15 mouse cellular contexts compared by ENCODE assay signal in genomic region chr16:52378811-52379597, GRCm38 (mm10).
DNase-seq lines count a peak whose midpoint lies in the region; ATAC-seq lines count a peak whose summit lies in the region.
"Had no signal": no experiment of that assay in that cellular context is flagged by ENCODE, and none has a peak within 500 bp of the region (broad histone marks: within the 10 kb centered on the region; RNA-seq: fewer than 3 reads in every experiment).

No protein-coding gene starts in this region.

- H3K27me3 ChIP-seq in lung, embryonic 16.5 days (ENCODE audit: control insufficient read depth, insufficient read depth, low read depth, low read length), result no peaks in the 10 kb centered on the region
- H3K27me3 ChIP-seq: heart, embryonic 12.5 days; hindbrain, embryonic 12.5 days; kidney, embryonic 15.5 days; megakaryocyte, embryonic 14.5 days had no signal

- H3K9ac ChIP-seq in lung, embryonic 16.5 days (ENCODE audit: low read length), result no peak overlapping the region
- H3K9ac ChIP-seq: heart, embryonic 12.5 days; hindbrain, embryonic 12.5 days; kidney, embryonic 15.5 days had no signal

- H3K4me1 ChIP-seq in lung, embryonic 16.5 days (replicated peaks; ENCODE audit: control insufficient read depth, insufficient read depth, low read length), result peaks cover 10% of the 10 kb centered on the region
- H3K4me1 ChIP-seq: megakaryocyte, embryonic 14.5 days had no signal

- no peaks in the 10 kb centered on the region for H3K9me3 ChIP-seq in lung, embryonic 16.5 days (ENCODE audit: control insufficient read depth, low read length)
- H3K9me3 ChIP-seq: heart, embryonic 12.5 days; hindbrain, embryonic 12.5 days; kidney, embryonic 15.5 days; megakaryocyte, embryonic 14.5 days had no signal

- peak; percentile 90 for ATAC-seq in lung, embryonic 16.5 days (ENCODE audit: low read depth)

- no peaks in the 10 kb centered on the region for H3K36me3 ChIP-seq in lung, embryonic 16.5 days (ENCODE audit: control insufficient read depth, insufficient read depth, low read length)
- H3K36me3 ChIP-seq: heart, embryonic 12.5 days; hindbrain, embryonic 12.5 days; kidney, embryonic 15.5 days had no signal

- H3K4me3 ChIP-seq in lung, embryonic 16.5 days (ENCODE audit: low read length), result no peak overlapping the region
- H3K4me3 ChIP-seq: heart, embryonic 12.5 days; hindbrain, embryonic 12.5 days; kidney, embryonic 15.5 days; megakaryocyte, embryonic 14.5 days had no signal

- intact Hi-C loops in heart, postnatal 36 days (cut with DNase I), result no loop called here

- no peak overlapping the region for H3K27ac ChIP-seq in lung, embryonic 16.5 days (ENCODE audit: low read length)
- H3K27ac ChIP-seq: hindbrain, embryonic 12.5 days; kidney, embryonic 15.5 days had no signal

- peak; percentile 7 for DNase-seq in heart, postnatal 4 days
- no peak for DNase-seq in heart, postnatal 36 days
- DNase-seq in lung, adult 18-20 months, result no peak
- peak; percentile 36 for DNase-seq in brain, adult 2 months (ENCODE audit: low read depth, low spot score)
- peak; percentile 12 for DNase-seq in lung, postnatal 14 days
- DNase-seq in cerebellum, postnatal 14 days, result no peak
- DNase-seq in testis, postnatal 10 days (ENCODE audit: low spot score), result no peak
- DNase-seq: adrenal gland, postnatal 25 days; cerebellum, adult 11-12 months; gastrocnemius, postnatal 14 days had no signal

- 23% methylated on average over 7 of the region's 7 CpGs for WGBS in lung, embryonic 16.5 days

- H3K4me2 ChIP-seq in lung, embryonic 16.5 days (ENCODE audit: low read depth, low read length), result 0 out of 2 replicates have a peak overlapping the region, but pooled peaks have one; percentile 3
- H3K4me2 ChIP-seq: heart, embryonic 12.5 days; hindbrain, embryonic 12.5 days; kidney, embryonic 15.5 days had no signal

Comparison
In these comparisons a context has a peak if more than half of its experiments do, and no peak if none do; other contexts are left out.
1. DNase-seq: peak in heart, postnatal 4 days (single experiment), brain, adult 2 months (single experiment) and lung, postnatal 14 days (single experiment); none in heart, postnatal 36 days (0 of 2), lung, adult 18-20 months (0 of 2), cerebellum, postnatal 14 days (0 of 2) and testis, postnatal 10 days (single experiment).